Mouse (Mus musculus): ENCODE data around the gene Sirpa.

The Sirpa gene

DNA sequence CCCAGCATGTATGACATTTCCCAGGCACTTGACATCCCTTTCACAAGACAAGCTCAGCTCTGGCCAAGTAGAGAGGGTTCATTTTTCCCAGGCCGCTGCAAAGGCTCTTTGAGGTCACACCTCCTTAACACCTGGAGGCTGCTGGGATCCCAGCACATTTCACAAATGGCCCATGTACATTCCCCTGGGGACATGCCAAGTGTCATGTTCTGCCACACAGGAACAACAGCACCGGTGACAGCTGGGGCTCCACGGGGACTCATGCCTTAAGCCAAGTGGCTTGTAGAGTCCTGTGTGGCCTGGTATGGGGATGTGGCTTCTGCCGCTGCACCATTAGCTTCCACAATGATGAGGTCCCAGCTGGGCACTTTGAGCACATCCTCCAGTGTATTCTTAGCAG is 60.0 kb downstream of the Sirpa start:
- DNase-seq (ENCODE audit: low read depth), result no peak

DNA sequence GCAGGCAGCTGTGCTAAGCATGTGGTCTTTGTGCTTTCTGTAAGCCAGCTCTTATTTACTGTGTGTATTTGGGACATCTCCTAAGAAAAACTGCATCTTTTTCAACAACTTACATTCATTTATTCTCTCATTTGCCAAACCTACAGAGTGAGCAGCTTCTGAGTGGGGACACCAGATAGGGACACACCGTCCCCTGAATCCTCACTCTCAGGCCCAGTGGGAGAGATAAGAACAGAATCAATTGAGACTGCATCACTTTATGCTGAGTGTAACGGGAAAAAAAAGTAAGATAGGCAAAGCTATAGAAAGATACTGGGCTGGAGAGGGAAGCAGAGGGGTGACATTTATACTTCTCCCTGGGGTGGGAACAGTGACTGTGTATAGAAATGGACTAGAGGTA is 61.0 kb downstream of the Sirpa start:
- no peak for DNase-seq (ENCODE audit: low read depth)

DNA sequence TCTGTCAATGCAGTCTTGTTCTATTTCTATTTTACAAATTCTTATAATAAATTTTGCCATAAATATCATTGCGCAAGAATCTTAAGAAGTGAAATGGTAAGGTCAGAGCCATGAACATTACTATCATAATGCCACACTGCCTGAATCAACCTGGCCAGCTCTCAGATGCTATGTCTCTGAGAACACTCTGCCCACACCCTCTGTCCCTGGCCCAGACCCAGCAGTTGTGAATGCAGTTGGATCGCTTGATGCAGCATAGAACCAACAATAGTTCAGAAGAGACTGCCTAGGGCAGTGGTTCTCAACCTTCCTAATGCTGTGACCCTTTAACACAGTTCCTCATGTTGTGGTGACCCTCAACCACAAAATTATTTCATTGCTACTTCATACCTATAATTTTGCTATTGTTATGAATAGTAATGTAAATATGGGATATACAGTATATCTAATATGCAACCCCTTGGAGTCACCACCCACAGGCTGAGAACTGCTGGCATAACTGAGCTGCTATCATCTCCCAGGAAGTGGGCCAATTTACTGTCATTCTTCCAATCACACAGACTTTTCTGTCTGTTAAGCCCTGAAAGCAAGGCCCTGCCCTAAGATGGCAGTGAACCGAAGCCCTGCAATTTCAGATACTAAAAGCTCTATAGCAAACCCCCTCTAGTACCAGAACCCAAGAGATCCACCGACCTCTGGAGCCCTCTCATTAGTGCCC is 61.8 kb downstream of the Sirpa start:
- DNase-seq (ENCODE audit: low read depth), result no peak

DNA sequence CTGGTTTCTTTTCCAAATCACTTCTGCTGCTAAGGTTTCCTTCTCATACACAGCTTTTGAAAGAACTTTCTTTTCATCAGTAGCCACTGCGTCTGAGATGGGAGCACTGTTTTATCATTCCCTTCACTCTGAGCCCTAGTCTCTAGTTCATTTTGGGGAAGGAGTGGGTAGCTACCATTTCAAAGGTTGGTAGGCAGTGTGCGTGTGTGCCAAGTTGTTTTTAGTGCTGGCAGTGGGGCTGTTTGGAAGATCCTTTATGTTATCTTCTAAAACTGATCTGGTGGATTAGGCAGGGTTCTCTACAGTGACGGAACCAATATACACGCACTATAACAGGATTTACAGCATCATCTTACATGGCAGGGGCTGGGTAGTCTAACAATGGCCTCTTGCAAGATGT is 62.4 kb downstream of the Sirpa start:
- DNase-seq (ENCODE audit: low read depth), result no peak

DNA sequence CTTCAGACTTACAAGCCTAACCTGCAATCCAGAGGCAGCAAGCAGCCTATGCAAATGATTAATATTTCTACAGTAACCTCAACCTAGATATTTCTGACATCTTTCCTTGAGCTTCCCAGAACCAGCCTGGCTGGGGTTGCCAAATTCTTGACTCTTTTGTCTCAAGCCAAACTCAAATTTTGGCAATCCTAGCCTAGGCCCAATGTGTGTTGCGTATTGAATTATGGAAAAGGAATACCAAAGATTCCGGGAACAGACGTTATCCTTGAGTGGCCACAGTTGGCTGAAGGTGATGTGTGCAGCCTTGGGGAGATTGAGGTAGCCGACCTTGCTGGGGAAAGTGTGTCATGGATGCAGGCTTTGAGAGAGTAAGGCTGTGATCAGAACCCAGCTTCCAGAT is 66.2 kb downstream of the Sirpa start:
- DNase-seq (ENCODE audit: low read depth), result no peak

DNA sequence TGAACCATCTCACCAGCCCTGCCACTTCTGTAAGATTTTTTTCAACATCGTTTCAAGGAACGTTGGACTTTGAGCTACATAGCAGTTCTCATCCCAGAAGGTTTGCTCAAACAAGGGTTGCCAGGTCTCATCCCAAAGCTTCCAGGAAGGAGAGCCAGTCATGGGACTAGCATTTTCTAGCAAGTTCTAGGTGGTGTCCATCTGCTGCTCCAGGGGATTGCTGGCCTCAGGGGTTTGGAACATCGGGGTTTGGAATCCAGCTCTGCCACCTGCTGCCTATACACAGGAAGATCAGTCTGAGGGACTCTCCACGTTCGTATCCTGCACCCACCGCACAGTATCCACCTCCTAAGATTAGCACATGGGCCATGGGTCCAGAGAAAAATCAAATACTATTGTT is 67.4 kb downstream of the Sirpa start:
- no peak for DNase-seq (ENCODE audit: low read depth)

DNA sequence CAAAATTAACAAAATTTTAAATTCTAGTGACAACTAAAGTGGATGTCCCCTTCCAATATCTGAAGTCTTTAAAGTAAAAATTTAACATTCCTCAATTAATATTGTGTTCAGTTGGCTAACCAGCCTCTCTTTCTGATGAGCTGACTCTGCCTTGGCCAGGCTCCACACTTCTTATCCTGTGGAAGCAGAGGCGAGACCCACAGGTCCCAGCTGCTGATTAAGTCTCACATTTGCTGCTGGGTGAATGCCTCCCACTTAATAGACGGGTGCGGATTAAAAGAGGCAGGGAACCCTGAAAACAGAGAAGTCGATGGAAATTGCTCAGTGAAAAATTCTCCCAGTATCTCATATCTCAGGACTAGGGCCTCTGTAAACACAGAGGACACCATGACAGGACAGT is 69.8 kb downstream of the Sirpa start:
- DNase-seq (ENCODE audit: low read depth), result no peak

DNA sequence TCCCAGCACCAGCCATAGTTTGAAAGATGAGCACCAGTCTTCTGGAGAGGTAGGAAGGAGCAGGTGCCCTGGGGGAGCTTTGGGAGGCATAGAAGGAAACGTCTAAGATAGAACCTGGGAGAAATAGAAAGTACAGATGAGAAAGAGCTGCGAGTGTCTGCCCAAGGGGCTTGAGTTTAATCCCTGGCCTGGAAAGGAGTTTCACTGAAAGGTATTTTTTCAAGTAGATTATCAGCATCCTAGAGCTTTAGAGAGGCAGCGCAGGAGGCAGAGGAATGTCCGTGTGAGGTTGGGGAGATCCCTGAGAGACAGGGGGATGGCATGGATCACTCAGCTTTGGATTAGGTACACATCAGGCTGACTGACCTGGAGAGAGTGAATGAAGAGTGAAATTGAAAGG is 79.3 kb downstream of the Sirpa start:
- DNase-seq (ENCODE audit: low read depth), result no peak

DNA sequence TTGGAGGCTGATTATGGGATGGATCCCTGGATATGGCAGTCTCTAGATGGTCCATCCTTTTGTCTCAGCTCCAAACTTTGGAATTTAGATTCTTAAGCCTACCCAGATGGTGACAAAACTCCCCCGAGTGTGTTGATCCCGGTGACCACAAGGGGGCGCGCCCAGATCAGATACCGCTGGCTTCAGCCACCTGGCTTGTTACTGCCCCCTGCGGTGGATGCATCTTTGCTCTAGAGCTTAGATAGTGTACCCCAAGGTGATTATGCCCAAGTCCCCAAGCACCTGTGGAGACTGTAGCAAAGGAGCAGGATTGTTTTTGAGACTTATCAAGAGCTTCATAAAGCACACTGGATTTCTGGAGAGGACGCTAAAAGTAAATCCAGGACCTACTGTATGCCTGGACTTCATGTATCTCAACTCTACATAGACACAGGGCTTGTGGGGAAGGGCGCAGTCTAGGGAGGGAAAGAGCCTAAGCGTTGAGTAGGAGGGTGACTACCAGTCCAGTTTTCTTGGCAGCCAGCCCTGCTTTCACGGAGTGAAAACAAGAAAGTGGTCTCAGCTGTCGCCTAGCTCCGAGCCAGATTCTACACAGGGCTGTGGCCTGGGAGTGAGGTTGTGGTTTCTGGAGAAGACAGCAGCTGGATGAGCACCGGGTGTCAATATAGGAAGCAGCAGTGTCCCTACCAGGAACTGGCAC is 82.5 kb downstream of the Sirpa start:
- DNase-seq (ENCODE audit: low read depth), result peak; percentile 80

DNA sequence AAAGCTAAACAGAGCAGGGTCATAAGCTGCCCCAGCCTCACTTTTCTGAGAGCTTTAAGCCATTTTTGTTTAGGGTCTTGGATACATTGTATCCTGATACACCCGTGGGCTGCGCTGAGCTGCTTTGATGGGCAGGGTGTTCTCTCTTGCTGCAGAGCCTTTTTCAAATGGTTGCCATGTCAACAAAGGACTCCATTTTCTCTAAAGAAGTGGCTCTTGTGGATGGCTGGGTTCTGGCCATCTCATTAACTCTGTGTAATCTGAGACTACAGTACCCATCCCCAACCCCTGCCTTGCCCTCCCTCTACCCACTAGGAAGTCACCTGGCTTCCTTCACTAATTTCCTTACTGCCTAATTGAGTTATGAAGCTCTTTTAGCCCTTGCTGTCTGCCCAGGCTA is 85.0 kb downstream of the Sirpa start:
- DNase-seq (ENCODE audit: low read depth), result no peak

DNA sequence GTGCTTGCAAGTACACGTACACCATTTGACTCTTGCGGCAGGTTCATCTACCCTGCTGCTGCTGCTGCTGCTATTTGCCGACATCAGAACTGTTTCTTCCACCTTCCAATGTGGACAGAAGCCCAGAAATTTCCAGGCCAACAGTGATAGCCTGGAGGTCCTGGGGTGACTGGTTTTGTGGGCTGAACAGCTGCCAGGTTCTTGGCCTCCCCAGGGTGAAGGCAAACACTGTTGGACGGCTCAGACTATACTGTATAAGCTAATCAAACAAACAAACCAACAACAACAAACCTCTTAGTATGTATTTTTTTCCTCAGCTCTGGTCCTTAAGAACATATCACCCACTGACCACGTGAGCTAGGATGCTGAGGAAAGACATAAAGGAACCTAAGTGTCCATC is 86.4 kb downstream of the Sirpa start:
- DNase-seq (ENCODE audit: low read depth), result no peak

DNA sequence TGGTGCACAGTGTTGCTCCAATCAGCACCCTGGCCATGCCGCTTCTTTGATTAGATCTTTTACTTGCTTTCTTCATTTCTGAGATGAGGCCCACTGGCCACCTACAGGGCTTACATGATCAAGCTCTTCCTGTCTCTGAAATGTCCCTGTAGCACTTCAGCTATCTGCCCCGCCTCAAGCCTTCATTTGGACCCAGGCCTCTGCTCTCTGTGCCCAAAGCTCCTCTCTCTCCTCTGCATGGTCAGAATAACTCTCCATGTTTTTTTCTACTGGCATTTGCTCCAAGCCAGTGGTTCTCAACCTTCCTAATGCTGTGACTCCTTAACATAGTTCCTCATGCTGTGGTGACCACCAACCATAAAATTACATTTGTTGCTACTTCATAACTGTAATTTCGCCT is 87.6 kb downstream of the Sirpa start:
- DNase-seq (ENCODE audit: low read depth), result no peak
